Mouse (Mus musculus) thymus, postnatal 25 days (tissue): ENCODE results near the gene S100a1.

ENCODE experiments used
- DNase-seq: peaks from one replicate; pipeline ENCODE4 v3.0.0; 2022

The S100a1 gene

DNA sequence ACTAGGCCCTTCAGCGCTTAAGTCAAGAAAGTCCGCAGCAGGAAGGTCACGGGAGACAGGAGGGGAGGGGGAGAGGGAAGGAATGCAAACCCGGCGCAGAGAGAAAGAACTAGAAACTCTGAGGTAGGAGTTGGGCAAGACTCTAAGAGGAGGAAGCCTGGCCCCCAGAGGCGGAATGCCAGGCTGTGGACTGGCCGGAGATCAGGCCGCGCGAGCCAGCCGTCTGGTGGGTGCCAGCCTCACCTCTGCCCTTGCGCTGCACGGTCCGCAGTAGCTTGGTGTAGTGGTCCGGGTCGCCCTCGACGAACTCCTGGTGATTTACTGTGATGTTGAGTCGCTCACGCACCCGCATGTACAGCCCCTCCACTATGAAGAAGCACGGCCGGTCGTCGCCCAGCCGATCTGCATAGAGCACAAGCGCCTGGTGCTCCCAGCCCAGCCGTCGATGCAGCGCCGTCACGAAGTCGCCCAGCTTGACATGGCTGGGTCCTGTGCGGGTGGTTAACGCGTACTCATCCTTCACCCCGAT is 49.6 kb downstream of the S100a1 start:
- DNase-seq, result no peak

DNA sequence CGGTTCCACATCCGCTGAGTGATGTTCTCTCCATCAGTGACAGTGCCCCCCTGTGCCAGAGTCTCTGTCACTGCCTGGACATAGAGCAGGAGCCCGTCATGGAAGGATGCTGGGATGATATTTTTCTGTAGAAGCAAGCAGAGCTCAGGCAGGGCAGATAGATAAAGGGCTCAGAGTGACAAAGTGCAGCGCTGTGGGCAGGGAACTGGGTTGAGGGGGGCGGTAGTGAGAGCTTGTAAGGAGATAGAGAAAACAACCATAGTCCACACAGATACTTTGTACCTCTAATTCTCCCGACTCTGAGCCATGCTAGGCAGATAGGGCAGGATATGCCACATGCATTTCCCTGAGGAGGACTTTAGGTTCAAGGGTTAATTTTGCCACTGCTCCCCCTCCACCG is 51.6 kb downstream of the S100a1 start:
- no peak for DNase-seq

DNA sequence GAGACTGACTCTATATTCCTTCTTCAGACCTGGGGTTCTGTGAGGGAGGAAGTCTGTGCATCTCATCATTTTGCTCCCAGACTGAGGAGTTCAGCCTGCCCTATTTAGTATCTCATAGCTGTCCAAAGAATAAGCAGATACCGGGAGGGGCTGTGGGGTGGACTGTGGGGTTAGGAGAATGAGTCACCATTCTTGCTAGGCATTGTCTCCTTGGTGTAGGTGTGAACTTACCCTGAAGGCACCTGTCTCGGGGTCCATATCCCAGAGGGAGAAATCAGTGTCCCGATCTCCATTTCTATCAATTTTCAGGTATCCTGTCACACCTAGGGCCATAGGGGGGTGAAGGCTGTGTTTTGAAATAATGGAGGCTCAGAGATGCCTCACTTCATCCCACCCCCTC is 52.3 kb downstream of the S100a1 start:
- DNase-seq, result no peak
